Mouse (Mus musculus) thymus, postnatal 10 days (tissue): ENCODE measurements around the gene Rilpl1.
"Not testable (repeated sequence)": the region's sequence is repeated elsewhere in the genome, so short reads cannot be mapped to it uniquely, and the experiment has no call there.

Source experiments
- DNase-seq, 2 experiments: peaks; one replicate each; pipeline ENCODE4 v3.0.0; 2021; ENCODE audit warnings: low spot score in 2 of 2

Gene Rilpl1

DNA sequence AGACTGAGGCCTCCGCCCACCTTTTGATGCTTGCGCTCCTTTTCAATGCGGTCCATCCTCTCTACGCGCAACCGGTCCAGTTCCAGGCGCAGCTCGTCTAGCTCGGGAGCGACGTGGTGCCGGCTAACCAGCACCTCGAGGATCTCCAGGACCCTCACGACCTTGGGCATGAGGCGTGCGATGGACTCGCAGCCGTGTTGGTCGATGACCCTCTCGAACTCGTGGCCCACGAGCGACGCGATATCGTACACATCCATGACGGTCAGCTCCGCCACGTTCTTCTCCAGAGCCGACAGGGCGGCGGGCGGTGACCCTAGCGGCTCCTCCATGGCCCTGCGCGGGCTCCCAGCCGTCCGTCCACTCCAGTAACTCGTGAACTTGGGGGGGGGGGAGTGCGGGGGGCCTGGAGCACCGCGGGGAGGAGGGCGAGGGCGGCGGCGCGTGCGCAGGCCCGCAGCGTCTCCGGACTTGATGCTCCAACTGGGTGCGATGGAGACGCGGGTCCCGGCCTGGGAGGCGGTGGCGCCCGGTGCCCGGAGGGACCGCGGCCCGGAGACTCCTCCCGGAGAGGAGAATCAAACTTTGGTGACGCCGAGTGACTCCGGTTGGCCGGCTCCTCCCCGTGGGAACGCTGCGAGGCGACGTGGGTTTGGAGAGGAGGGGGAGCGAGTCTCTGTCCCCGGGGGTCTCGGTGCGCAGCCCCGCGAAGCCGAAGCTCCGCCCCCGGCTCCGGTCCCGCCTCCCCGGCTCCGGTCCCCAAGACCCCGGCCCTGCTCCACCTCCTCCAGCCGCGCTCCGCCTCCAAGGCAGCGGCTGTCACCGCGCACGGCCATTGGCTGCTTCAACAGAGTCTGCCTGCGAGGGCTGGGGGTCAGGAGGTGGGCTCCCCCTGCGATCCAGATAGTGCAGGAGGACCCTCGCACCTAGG is at the start of gene Rilpl1:
Gene Rilpl1 (minus strand): TSS at position 737 of the 928 bp plus-strand sequence.
- DNase-seq: peak; percentile 74 to 79

DNA sequence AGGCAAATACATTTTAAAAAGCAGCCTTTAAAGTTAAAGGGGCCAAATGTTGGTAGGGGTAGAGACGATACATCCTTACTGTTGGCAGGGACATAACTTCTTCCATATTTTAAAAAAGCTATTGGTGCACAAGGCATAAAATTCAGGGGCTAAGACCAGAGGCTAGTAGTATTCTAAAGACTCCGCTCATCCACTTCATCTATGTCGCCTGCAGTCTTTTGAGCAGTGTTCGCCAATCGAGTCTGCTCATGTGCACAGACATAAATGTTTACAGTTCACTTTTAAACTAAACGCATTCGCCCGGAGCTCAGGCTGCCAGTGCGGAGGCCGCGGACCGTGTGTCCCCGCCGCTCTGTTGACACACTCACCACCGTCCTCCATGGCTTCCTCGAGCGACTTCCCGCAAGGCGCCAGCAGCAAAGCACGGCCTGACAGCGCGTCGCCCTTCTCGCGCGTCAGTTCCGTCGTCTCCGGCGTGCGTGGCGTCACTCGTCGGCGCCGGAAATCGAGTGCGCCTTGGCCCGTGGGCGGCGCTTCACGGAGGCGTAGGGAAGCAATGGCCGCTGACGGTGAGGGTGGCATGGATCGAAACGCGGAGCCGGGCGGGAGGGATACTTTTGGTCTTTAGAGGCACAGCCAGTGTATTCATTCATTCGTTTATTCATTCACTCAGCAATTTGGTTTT is 47.6 kb upstream of the Rilpl1 start, which contains the start of the genes Eif2b1 and Gtf2h3:
Gene Eif2b1 (minus strand): TSS at position 499 of the 685 bp plus-strand sequence.
Gene Gtf2h3 (plus strand): TSS at position 508 of the 685 bp plus-strand sequence.
- DNase-seq: peak; percentile 85 to 91

GRCm38 (mm10) chr5:124575467-124575866 is 44.3 kb upstream of the Rilpl1 start:
- DNase-seq: no peak

- no peak for DNase-seq
Measured at GRCm38 (mm10) chr5:124571068-124571467, 39.9 kb upstream of the Rilpl1 start.

- no peak for DNase-seq
Measured at GRCm38 (mm10) chr5:124555145-124555544, 24.0 kb upstream of the Rilpl1 start.

DNA sequence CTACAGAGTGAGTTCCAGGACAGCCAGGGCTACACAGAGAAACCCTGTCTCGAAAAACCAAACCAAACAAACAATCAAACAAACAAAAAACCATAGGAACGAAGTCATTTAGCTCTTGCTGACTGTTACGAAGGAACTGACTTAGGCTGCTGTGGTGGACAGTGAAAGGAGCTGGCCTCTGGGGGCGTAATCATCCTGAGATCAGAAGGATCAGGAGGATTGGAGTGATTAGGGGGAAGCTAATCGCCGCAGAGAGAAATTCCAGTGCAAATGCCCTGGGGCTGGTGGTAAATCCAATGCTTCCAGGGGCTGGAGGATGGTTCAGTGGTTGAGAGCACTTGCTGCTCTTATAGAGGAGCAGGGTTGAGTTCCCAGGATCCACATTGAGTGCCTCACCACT is 22.4 kb upstream of the Rilpl1 start:
- no peak for DNase-seq

DNA sequence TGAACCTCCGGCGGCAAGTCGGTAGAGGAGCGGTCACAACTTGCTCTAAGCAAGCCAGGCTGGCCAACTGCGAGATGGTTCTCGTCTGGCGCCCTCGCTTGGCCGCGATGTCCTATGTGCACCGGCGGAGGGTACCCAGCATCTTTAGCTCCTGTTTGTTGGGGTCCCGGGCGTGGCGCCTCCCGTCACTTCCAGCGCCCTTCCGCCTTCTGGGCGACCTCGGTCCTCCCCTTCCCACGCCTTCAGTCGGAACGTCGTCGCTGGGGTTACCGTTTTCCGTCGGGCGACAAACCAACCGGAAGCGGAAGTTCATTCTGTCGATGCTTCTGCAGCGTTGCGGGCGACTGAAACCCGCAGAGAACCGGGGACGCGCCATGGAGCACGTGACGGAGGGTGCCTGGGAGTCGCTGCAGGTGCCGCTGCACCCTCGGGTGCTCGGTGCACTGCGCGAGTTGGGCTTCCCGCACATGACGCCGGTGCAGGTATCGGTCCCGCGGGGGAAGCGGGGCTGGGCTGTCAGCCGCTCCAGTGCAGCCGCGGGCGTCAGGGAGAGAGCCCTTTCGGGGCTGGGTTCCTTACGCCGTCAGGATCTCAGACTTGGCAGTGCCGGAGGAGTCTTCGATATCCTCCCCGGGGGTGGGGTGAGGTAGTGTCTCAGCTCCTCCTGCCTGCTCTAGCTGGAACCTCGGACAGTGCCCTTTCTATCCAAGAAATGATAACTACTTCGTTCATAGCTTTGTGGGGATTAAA is 21.5 kb upstream of the Rilpl1 start, which contains the start of gene Ddx55:
Gene Ddx55 (plus strand): TSS at position 307 of the 750 bp plus-strand sequence.
- DNase-seq: peak; percentile 89 to 90

GRCm38 (mm10) chr5:124552094-124552472 is 20.9 kb upstream of the Rilpl1 start:
- DNase-seq: no peak

DNA sequence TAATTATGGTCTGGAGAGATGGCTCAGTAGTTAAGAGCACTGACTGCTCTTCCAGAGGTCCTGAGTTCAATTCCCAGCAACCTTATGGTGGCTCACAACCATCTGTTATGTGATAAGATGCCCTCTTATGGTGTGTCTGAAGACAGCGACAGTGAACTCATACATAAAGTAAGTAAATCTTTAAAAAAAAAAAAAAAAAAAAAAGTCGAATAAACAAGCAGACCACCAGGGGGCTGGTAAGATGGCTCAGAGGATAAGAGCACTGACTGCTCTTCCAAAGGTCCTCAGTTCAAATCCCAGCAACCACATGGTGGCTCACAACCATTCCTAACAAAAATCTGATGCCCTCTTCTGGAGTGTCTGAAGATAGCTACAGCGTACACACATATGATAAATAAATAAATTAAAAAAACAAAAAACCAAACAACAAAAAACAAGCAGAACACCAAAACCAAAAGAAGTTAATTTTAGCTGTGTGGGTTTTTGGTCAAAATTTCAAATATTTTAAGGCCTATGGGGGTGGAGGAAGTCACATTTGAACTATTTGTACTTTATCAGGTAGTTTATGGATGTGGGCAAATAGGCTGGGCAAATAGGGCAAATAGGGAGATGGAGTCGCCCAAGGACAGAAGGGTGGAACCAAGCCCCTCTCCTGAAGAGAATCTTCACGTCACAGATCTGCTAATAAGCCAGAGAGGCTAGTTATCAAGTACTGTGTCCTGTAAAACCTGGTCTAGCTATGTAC is 20.3 kb upstream of the Rilpl1 start:
- DNase-seq: not testable (repeated sequence)

DNA sequence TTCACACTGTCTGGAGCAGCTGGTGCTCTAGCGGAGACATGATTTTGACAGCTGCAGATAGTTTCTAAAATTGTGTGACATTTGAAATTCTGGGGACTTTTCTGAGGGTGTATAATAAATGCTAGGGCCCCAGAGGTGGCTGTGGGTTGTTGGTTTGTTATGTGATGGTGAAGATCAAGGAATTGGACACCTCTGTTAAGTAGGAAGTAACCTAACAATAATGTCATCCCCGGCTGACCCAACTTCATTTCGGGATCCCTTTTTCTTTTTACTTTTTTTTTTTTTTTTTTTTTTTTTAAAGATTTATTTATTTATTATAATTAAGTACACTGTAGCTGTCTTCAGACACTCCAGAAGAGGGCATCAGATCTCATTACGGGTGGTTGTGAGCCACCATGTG is 19.5 kb upstream of the Rilpl1 start:
- DNase-seq: not testable (repeated sequence)

DNA sequence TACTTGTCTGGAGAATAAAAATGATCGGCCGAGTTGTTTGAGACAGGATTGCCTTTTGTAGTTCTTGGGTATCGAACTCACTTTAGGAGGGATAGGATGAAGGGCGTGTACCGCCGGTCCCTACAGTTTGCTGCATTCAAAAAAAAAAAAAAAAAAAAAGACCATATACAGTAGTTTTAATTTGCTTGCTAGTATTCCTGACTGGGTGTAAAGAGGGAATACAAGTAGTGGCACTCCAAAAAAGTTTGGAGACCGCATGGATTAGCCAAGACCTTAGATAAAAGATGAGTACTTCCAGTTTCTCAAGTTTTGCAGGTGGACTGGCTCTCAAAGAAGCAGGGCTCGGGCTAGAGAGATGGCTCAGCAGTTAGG is 10.4 kb upstream of the Rilpl1 start:
- DNase-seq: no peak

DNA sequence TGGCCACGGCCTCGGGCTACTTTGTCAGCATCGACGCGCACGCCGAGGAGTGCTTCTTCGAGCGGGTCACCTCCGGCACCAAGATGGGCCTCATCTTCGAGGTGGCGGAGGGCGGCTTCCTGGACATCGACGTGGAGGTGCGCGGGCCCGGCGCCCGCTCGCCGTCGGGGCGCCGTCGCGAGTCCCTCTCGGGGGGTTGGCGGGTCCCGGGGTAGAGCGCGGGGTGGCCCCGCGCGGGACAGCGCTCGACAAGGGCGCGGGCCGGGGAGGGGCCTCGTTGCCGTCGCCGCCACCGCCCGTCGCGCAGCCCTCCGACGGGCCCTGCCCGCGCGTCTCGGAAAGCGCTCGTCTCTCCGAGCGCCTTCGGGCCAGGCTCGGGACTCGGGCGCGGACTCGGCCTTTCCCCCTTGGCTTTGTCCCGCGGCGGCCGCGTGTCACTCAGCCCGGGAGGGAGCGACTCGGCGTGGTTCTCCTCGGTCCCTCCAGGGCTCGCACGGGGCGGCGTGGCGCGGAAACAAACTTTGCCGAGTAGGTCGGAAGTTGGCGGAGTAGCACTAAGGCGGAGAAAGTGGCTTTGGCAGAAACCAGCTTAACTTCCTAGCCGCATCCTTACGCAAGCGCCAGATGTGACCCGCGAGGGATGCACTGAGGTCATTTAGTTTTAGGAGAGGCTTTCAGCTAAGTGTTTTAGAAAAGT is 9.9 kb upstream of the Rilpl1 start:
- DNase-seq: peak; percentile 60 to 61

- DNase-seq: peak; percentile 90 to 92
Measured at GRCm38 (mm10) chr5:124540383-124540786, 9.2 kb upstream of the Rilpl1 start, which contains the start of gene Tmed2. Gene Tmed2, plus strand, starts transcription at chr5:124540695.

GRCm38 (mm10) chr5:124539905-124540304 is 8.7 kb upstream of the Rilpl1 start:
- DNase-seq: no peak

- peak; percentile 62 to 76 for DNase-seq
Measured at GRCm38 (mm10) chr5:124538813-124539792, 7.9 kb upstream of the Rilpl1 start.

- no peak for DNase-seq
Measured at GRCm38 (mm10) chr5:124536776-124537175, 5.6 kb upstream of the Rilpl1 start.

DNA sequence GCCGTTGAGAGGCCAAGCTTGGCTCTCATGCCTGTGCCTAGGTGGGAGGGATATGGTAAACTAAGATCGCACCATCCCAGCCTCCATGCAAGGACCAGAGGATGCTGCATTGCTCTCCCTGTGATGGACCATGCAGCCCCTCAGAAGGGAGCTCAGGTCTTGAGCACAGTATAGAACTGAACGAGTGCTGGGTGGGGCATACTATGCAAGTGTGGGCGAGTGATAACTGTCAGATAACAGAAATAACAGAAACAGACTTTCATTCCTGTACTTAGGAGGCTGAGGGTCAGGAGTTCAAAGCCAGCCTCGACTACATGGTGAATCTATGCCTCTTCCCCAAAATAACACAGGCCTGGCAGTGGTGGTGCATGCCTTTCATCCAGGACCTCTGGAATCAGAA is 3.8 kb upstream of the Rilpl1 start:
- no peak for DNase-seq

- DNase-seq: no peak
Measured at GRCm38 (mm10) chr5:124532451-124532850, 1.3 kb upstream of the Rilpl1 start.

- DNase-seq: no peak
Measured at GRCm38 (mm10) chr5:124531583-124531930, 366 bp upstream of the Rilpl1 start.
